Mouse (Mus musculus): ENCODE results near the gene Atg16l2.

- TF ChIP-seq POLR2A (IDR thresholded peaks at IDR 0.05; ENCODE audit: borderline replicate concordance, insufficient read depth, low read length) (peak; percentile 73), CTCF (IDR thresholded peaks at IDR 0.05; ENCODE audit: borderline replicate concordance, insufficient read depth, low read depth, low read length) (no peak)
Observed at GRCm38 (mm10) chr7:101301881-101302456, at the start of gene Atg16l2.
